Mouse (Mus musculus) mammary gland, adult 2 months (tissue): ENCODE data around the gene Rhox7a. TPM values are rescaled to one million over a fixed set of nuclear protein-coding genes. Genes with fewer than 3 reads are reported as not detected.

Experiments used
- polyA plus RNA-seq: library from polyadenylated mRNA; depleted of rRNA; stranded (reverse); fragments of >200 nt; gene quantifications from 2 replicates; pipeline ENCODE4 v1.2.3, GENCODE M21; 2012; ENCODE audit warnings: low replicate concordance; rRNA removed

Gene Rhox7a
- not detected in 2 replicates for polyA plus RNA-seq

DNA sequence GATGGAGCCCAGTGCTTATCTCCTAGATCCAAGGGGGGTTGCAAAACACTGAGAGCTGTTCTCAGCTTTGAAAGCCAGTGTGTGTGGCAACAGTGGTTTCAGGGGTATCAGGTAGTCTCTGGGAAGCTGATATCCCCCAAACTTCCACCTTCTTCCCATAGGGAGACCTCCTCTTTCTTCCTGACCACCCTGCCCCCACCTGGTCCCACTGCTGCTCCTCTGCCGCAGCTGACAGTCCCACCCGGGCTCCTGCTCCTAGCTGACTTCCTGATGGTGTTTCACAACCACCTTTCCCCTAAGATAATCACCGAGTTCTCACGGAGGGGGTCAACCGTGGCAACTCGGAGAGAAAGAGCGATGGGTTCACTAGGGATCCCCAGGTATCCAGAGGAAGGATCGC lies at the start of gene Rhox7a:
Rhox7a (plus strand) TSS at position 301 of the 400 bp plus-strand sequence.

DNA sequence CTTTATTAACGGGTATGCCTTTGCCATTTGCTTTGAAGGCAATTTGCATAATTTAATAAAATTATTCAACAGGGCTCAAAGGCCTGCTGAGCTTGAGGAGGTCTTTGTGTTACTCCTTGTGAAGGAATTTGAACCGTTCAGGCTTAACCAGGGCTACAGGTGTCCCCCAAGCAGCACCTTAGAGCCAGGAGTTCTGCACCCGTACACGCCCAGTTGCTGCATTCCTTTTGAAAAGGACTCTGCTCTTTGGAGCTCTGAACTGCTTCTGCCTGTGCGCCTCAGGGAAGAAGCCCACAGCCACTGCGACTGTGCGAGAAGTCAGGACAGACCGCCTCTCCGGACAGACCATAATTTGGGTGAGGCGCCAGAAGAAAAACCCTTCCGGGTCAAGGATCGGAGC lies 4.9 kb upstream of the Rhox7a start, which contains the start of gene Rhox6:
Rhox6 (plus strand) TSS at position 301 of the 400 bp plus-strand sequence.

DNA sequence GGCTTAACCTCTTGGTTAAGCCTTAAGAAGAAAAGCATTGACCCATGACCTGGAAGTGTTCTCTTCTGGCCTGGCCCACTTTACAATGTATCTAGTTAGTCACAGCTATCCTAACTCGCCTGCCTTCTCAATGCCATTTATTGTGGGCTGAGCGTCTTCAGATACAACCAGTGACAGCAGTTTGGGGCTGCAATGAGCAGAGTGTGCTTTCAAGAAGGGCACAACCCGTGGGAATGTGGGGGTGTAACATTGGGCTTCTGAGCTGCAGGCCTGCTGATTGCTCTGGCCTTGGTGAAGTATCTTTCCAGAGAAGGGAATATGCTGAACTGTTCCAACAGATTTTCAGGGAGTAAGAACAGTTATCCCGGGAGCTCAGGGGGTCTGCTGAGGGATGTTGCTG lies 47.4 kb downstream of the Rhox7a start, which contains the start of gene Rhox8:
Rhox8 (minus strand) TSS at position 101 of the 400 bp plus-strand sequence.

Other genes with a start within 250 kb of the Rhox7a start
- gene Rhox4f, start 224.0 kb upstream of the Rhox7a start, polyA plus RNA-seq, result not detected in 2 replicates
- not detected in 2 replicates for gene Rhox3g, start 203.1 kb upstream of the Rhox7a start, polyA plus RNA-seq
- gene Rhox2g, start 188.2 kb upstream of the Rhox7a start, polyA plus RNA-seq, result not detected in 2 replicates
- not detected in 2 replicates for gene Rhox4g, start 180.4 kb upstream of the Rhox7a start, polyA plus RNA-seq
- not detected in 2 replicates for gene Rhox3h, start 162.9 kb upstream of the Rhox7a start, polyA plus RNA-seq
- not detected in 2 replicates for gene Rhox2h, start 158.4 kb upstream of the Rhox7a start, polyA plus RNA-seq
- not detected in 2 replicates for gene Rhox5, start 26.8 kb upstream of the Rhox7a start, polyA plus RNA-seq
- gene Rhox6, start 4.8 kb upstream of the Rhox7a start, polyA plus RNA-seq, result not detected in 2 replicates
- gene Rhox8, start 47.3 kb downstream of the Rhox7a start, polyA plus RNA-seq, result not detected in 2 replicates
- gene Rhox7b, start 65.5 kb downstream of the Rhox7a start, polyA plus RNA-seq, result not detected in 2 replicates
- not detected in 2 replicates for gene Rhox9, start 70.1 kb downstream of the Rhox7a start, polyA plus RNA-seq
- not detected in 2 replicates for gene Btg1-ps1, start 187.1 kb downstream of the Rhox7a start, polyA plus RNA-seq
- gene Btg1-ps2, start 211.4 kb downstream of the Rhox7a start, polyA plus RNA-seq, result not detected in 2 replicates
- not detected in 2 replicates for gene Rhox10, start 234.8 kb downstream of the Rhox7a start, polyA plus RNA-seq